Mouse (Mus musculus) liver, embryonic 13.5 days (tissue): ENCODE measurements around the gene Olfr1413. TPM values are rescaled to one million over a fixed set of nuclear protein-coding genes. Genes with fewer than 3 reads are reported as not detected.

ENCODE experiments used
- ATAC-seq: fragments of 200-750 bp; cut with Nextera tagmentation; 2 replicates; pipeline ENCODE4 v1.8.0; 2017; ENCODE audit warnings: low read depth, mild to moderate bottlenecking, moderate number of reproducible peaks, moderate library complexity
- DNase-seq: peaks from one replicate; pipeline ENCODE4 v3.0.0; 2022
- H3K27ac ChIP-seq: fragments of 300-500 bp; sonication (generic); 2 replicates; pipeline ENCODE4 v1.5.1; 2015; ENCODE audit warnings: moderate library complexity, mild to moderate bottlenecking, inconsistent platforms
- H3K27me3 ChIP-seq: fragments of 300-500 bp; sonication (generic); 2 replicates; pipeline ENCODE4 v1.6.1; 2015; ENCODE audit warnings: mild to moderate bottlenecking, inconsistent platforms
- H3K36me3 ChIP-seq: fragments of 300-500 bp; sonication (generic); 2 replicates; pipeline ENCODE4 v1.6.1; 2015; ENCODE audit warnings: mild to moderate bottlenecking, inconsistent platforms
- H3K4me1 ChIP-seq: fragments of 300-500 bp; sonication (generic); replicated peaks from 2 replicates; pipeline ENCODE4 v1.6.1; 2015; ENCODE audit warnings: inconsistent platforms
- H3K4me2 ChIP-seq: fragments of 300-500 bp; sonication (generic); 2 replicates; pipeline ENCODE4 v1.6.1; 2015; ENCODE audit warnings: inconsistent platforms, mild to moderate bottlenecking, moderate library complexity
- H3K4me3 ChIP-seq: fragments of 300-500 bp; sonication (generic); replicated peaks from 2 replicates; pipeline ENCODE4 v1.5.1; 2015; ENCODE audit warnings: mild to moderate bottlenecking, inconsistent platforms
- H3K9ac ChIP-seq: fragments of 300-500 bp; sonication (generic); 2 replicates; pipeline ENCODE4 v1.6.1; 2015; ENCODE audit warnings: mild to moderate bottlenecking, inconsistent platforms
- H3K9me3 ChIP-seq: fragments of 300-500 bp; sonication (generic); replicated peaks from 2 replicates; pipeline ENCODE4 v1.6.1; 2016; ENCODE audit warnings: inconsistent platforms
- WGBS: fragments of 180-500 bp; shearing (Covaris S2); methylation state at CpG from one replicate; pipeline ENCODE4 v1.1.7; 2015; ENCODE audit not compliant: insufficient replicate concordance; 5-methylcytosine and 5-hydroxymethylcytosine counted together
- polyA plus RNA-seq: library from polyadenylated mRNA; unstranded; fragments of >200 nt; fragmentation: Nextera tagmentation; extraction: Ambion mirVana; gene quantifications from 2 replicates; pipeline ENCODE4 v1.2.1, GENCODE M21; 2015

The Olfr1413 gene
- polyA plus RNA-seq, 1 experiment from 2014 or later = not detected

DNA sequence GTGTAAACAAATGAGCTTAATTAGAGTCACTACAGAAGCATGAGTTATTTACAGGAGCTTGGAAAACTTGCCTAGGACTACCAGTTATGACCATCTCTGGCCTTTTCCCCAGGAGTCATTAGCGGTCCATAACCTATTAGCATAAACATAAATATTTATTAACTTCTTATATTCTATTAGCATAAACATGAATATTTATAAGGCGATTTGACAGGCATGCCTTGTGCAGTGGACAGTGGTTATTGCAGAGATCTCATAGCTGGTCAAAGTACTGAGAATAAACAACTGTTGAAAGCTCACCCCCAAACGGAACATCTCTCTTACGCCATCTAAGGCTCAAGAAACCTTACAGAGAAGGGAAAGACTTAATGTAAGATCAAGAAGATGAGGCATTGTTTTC lies 42.1 kb downstream of the Olfr1413 start:
- Histone ChIP-seq H3K9me3 (no peaks in the 10 kb centered on the region), H3K27ac (no peak overlapping the region), H3K4me2 (no peak overlapping the region), H3K36me3 (no peaks in the 10 kb centered on the region), H3K27me3 (0 out of 2 replicates have a peak, but pooled peaks cover under 1% of the 10 kb centered on the region), H3K9ac (no peak overlapping the region), H3K4me3 (no peak overlapping the region), H3K4me1 (no peaks in the 10 kb centered on the region)
- ATAC-seq (no peak), DNase-seq (no peak)
- 43% methylated on average over 4 of the region's 4 CpGs for WGBS

DNA sequence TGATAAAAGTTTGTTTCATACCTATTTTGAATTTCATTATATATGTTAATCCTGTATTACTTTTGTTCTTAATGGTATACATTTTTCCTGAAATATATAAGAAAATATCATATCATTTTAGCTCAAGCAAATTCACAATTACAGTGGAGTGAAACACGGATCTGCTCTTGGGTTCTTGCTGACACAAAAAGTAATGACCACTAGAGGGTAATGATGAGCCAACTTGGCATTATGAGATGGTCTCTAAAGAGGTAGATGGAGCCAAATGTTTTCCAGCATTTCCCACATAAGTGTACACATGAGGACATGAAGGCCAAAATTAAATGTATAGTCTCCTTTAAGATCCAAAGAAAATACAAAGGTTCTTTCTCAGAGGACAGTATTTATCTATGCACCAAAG lies 43.4 kb downstream of the Olfr1413 start:
- Histone ChIP-seq H3K4me1 (no peaks in the 10 kb centered on the region), H3K27ac (no peak overlapping the region), H3K4me3 (no peak overlapping the region), H3K36me3 (no peaks in the 10 kb centered on the region), H3K27me3 (0 out of 2 replicates have a peak, but pooled peaks cover 2% of the 10 kb centered on the region), H3K9me3 (no peaks in the 10 kb centered on the region), H3K9ac (no peak overlapping the region), H3K4me2 (no peak overlapping the region)
- 7% methylated on average over 1 of the region's 1 CpGs for WGBS
- ATAC-seq (no peak), DNase-seq (no peak)

DNA sequence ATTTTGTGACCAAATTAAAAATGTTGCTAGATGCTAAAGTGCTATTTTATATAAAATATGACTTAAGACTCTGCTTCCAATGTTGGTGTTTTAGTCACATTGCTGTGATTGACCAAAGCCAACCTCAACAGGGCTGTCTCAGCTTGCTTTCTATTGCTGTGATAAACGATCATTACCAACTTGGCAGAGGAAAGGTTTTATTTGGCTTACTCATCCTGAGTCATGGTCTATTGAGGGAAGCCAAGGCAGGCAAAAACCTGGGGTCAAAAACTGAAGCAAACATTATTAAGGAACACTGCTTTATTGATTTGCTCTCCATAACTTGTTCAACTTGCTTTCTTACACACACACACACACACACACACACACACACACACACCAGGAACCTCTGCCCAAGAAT lies 44.9 kb downstream of the Olfr1413 start:
- no peak overlapping the region for H3K9ac ChIP-seq
- ATAC-seq (no peak), DNase-seq (no peak)
- H3K27ac ChIP-seq = no peak overlapping the region
- H3K4me1 ChIP-seq = no peaks in the 10 kb centered on the region
- no peaks in the 10 kb centered on the region for H3K36me3 ChIP-seq
- no peaks in the 10 kb centered on the region for H3K9me3 ChIP-seq
- 0 out of 2 replicates have a peak, but pooled peaks cover 2% of the 10 kb centered on the region for H3K27me3 ChIP-seq
- no peak overlapping the region for H3K4me3 ChIP-seq
- 55% methylated on average over 1 of the region's 1 CpGs for WGBS
- H3K4me2 ChIP-seq = no peak overlapping the region

DNA sequence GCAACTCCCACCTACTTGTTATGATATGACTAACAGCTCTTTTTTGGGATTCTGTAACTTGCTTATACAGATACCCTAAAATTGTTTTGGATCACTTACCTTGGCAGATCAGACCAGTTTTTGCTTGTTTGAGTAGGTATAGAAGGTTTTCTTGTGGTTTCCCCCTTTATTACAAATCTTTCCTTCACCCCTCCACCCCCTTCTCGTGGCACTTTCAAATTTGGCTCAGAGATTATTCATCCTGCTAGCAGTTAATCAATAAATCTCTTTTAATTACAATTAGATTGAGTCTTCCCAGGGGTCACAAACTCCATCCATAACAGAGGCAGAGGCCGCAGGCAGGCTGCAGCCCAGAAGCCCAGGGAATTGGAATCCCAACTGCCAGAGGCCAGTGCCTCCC lies 46.4 kb downstream of the Olfr1413 start, which contains the start of gene Olfr12:
Olfr12 (plus strand) TSS at position 301 of the 400 bp plus-strand sequence.
- Histone ChIP-seq H3K9me3 (no peaks in the 10 kb centered on the region), H3K9ac (no peak within 1 kb of the TSS), H3K4me2 (no peak within 1 kb of the TSS), H3K27ac (no peak within 1 kb of the TSS), H3K4me3 (no peak within 1 kb of the TSS), H3K36me3 (no peaks in the 10 kb centered on the region), H3K27me3 (0 out of 2 replicates have a peak, but pooled peaks cover 2% of the 10 kb centered on the region), H3K4me1 (no peaks in the 10 kb centered on the region)
- no peak for DNase-seq
- ATAC-seq = no peak
- WGBS = 49% methylated on average over 2 of the region's 2 CpGs

DNA sequence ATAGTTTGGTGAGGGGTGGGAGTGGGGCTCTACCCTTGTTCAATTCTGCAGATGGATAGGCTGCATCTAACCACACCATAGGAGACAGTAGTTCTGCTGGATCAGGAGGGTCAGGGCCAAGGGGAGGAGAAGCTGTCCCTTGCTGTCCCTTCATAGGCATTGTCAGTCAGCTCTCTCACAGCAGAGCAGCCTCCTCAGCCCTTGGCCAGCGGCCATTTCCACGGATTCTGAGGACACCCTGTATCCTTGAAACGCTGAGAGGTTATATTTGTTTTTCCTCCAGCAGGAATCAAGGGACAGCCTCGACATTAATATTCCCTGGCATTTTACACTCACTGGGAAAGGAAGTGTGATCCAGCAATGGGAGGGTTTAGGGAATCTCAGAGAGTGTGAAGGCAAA lies 47.2 kb downstream of the Olfr1413 start:
- Histone ChIP-seq H3K4me2 (no peak overlapping the region), H3K27ac (no peak overlapping the region), H3K36me3 (no peaks in the 10 kb centered on the region), H3K4me3 (no peak overlapping the region), H3K9me3 (no peaks in the 10 kb centered on the region), H3K9ac (no peak overlapping the region), H3K27me3 (0 out of 2 replicates have a peak, but pooled peaks cover 2% of the 10 kb centered on the region), H3K4me1 (no peaks in the 10 kb centered on the region)
- DNase-seq = no peak
- no peak for ATAC-seq
- WGBS = 46% methylated on average over 4 of the region's 4 CpGs

Other genes with a start within 250 kb of the Olfr1413 start
- 167 and 187 TPM in 2 replicates for gene Ndufa10, start 97.5 kb upstream of the Olfr1413 start, polyA plus RNA-seq
- not detected in 2 replicates for gene Olfr1416, start 86.2 kb upstream of the Olfr1413 start, polyA plus RNA-seq
- not detected in 2 replicates for gene Olfr1415, start 75.2 kb upstream of the Olfr1413 start, polyA plus RNA-seq
- not detected in 2 replicates for gene Olfr1414, start 52.7 kb upstream of the Olfr1413 start, polyA plus RNA-seq
- gene Olfr1412, start 14.5 kb downstream of the Olfr1413 start, polyA plus RNA-seq = not detected in 2 replicates
- not detected in 2 replicates for gene Olfr1411, start 23.1 kb downstream of the Olfr1413 start, polyA plus RNA-seq
- not detected in 2 replicates for gene Olfr1410, start 34.5 kb downstream of the Olfr1413 start, polyA plus RNA-seq
- gene Olfr12, start 46.5 kb downstream of the Olfr1413 start, polyA plus RNA-seq = not detected in 2 replicates
- 204 and 226 TPM in 2 replicates for gene Cops9, start 70.7 kb downstream of the Olfr1413 start, polyA plus RNA-seq
- not detected in 2 replicates for gene Otos, start 77.5 kb downstream of the Olfr1413 start, polyA plus RNA-seq